Mouse (Mus musculus) neural tube, embryonic 14.5 days (tissue): ENCODE data around the gene Vwa8. TPM values are rescaled to one million over a fixed set of nuclear protein-coding genes. Genes with fewer than 3 reads are reported as not detected.

Source experiments
- ATAC-seq: fragments of 200-750 bp; cut with Nextera tagmentation; 2 replicates; pipeline ENCODE4 v1.8.0; 2017; ENCODE audit warnings: low read depth, mild to moderate bottlenecking, moderate TSS enrichment, moderate library complexity
- H3K27ac ChIP-seq: fragments of 300-500 bp; sonication (generic); 2 replicates; pipeline ENCODE4 v1.5.1; 2014; ENCODE audit warnings: low read depth, mild to moderate bottlenecking, control low read depth, low read length, moderate library complexity, mixed read lengths
- H3K27me3 ChIP-seq: fragments of 300-500 bp; sonication (generic); 2 replicates; pipeline ENCODE4 v1.6.1; 2014; ENCODE audit warnings: low read length; ENCODE audit not compliant: control insufficient read depth, insufficient read depth
- H3K36me3 ChIP-seq: fragments of 300-500 bp; sonication (generic); 2 replicates; pipeline ENCODE4 v1.6.1; 2014; ENCODE audit warnings: low read length, mixed read lengths; ENCODE audit not compliant: control insufficient read depth, insufficient read depth
- H3K4me1 ChIP-seq: fragments of 300-500 bp; sonication (generic); 2 replicates; pipeline ENCODE4 v1.6.1; 2014; ENCODE audit warnings: low read length; ENCODE audit not compliant: control insufficient read depth, insufficient read depth
- H3K4me2 ChIP-seq: fragments of 300-500 bp; sonication (generic); 2 replicates; pipeline ENCODE4 v1.6.1; 2014; ENCODE audit warnings: mild to moderate bottlenecking, low read depth, low read length, control low read depth
- H3K4me3 ChIP-seq: fragments of 300-500 bp; sonication (generic); 2 replicates; pipeline ENCODE4 v1.5.1; 2014; ENCODE audit warnings: low read depth, low read length, control low read depth, mixed read lengths
- H3K9ac ChIP-seq: fragments of 300-500 bp; sonication (generic); replicated peaks from 2 replicates; pipeline ENCODE4 v1.6.1; 2014; ENCODE audit warnings: low read depth, mild to moderate bottlenecking, control low read depth, low read length, mixed read lengths
- H3K9me3 ChIP-seq: fragments of 300-500 bp; sonication (generic); 2 replicates; pipeline ENCODE4 v1.6.1; 2016; ENCODE audit warnings: low read length; ENCODE audit not compliant: control insufficient read depth
- WGBS: fragments of 180-500 bp; shearing (Covaris S2); extraction: QIAGEN DNeasy Blood & Tissue Kit; methylation state at CpG from one replicate; pipeline ENCODE4 v1.1.7; 2014; 5-methylcytosine and 5-hydroxymethylcytosine counted together
- polyA plus RNA-seq: library from polyadenylated mRNA; unstranded; fragments of >200 nt; fragmentation: Nextera tagmentation; extraction: Ambion mirVana; gene quantifications from 2 replicates; pipeline ENCODE4 v1.2.1, GENCODE M21; 2014

Vwa8 gene
- polyA plus RNA-seq, 1 experiment from 2014 or later, result 8.7 TPM

- Histone ChIP-seq H3K9ac (no peak overlapping the region), H3K4me3 (no peak overlapping the region), H3K4me1 (0 out of 2 replicates have a peak, but pooled peaks cover 4% of the 10 kb centered on the region), H3K4me2 (no peak overlapping the region), H3K27ac (no peak overlapping the region), H3K27me3 (no peaks in the 10 kb centered on the region), H3K9me3 (no peaks in the 10 kb centered on the region), H3K36me3 (no peaks in the 10 kb centered on the region)
- ATAC-seq, result no peak
- WGBS, result 93% methylated on average over 8 of the region's 8 CpGs
These were observed 310.6 kb downstream of the Vwa8 start for GRCm38 (mm10) chr14:79159451-79159850.

GRCm38 (mm10) chr14:79160486-79160885 lies 311.6 kb downstream of the Vwa8 start:
- H3K9ac ChIP-seq, result no peak overlapping the region
- no peak overlapping the region for H3K4me2 ChIP-seq
- ATAC-seq, result no peak
- WGBS, result 87% methylated on average over 10 of the region's 10 CpGs
- H3K4me1 ChIP-seq, result 0 out of 2 replicates have a peak, but pooled peaks cover 4% of the 10 kb centered on the region
- H3K36me3 ChIP-seq, result no peaks in the 10 kb centered on the region
- H3K27me3 ChIP-seq, result no peaks in the 10 kb centered on the region
- peaks cover 3% of the 10 kb centered on the region; the same call in 1 of the 2 replicates for H3K9me3 ChIP-seq
- H3K4me3 ChIP-seq, result no peak overlapping the region
- no peak overlapping the region for H3K27ac ChIP-seq

- no peak overlapping the region for H3K4me3 ChIP-seq
- H3K9ac ChIP-seq, result no peak overlapping the region
- 89% methylated on average over 7 of the region's 7 CpGs for WGBS
- H3K36me3 ChIP-seq, result no peaks in the 10 kb centered on the region
- H3K27ac ChIP-seq, result no peak overlapping the region
- no peak for ATAC-seq
- H3K27me3 ChIP-seq, result no peaks in the 10 kb centered on the region
- peaks cover 3% of the 10 kb centered on the region; the same call in 1 of the 2 replicates for H3K9me3 ChIP-seq
- H3K4me1 ChIP-seq, result 0 out of 2 replicates have a peak, but pooled peaks cover 4% of the 10 kb centered on the region
- H3K4me2 ChIP-seq, result no peak overlapping the region
These were observed 312.1 kb downstream of the Vwa8 start for GRCm38 (mm10) chr14:79160966-79161365.

GRCm38 (mm10) chr14:79161741-79162140 lies 312.9 kb downstream of the Vwa8 start:
- Histone ChIP-seq H3K36me3 (no peaks in the 10 kb centered on the region), H3K4me1 (0 out of 2 replicates have a peak, but pooled peaks cover 4% of the 10 kb centered on the region), H3K27me3 (no peaks in the 10 kb centered on the region), H3K4me3 (no peak overlapping the region), H3K9me3 (peaks cover 3% of the 10 kb centered on the region; the same call in 1 of the 2 replicates), H3K9ac (no peak overlapping the region), H3K4me2 (no peak overlapping the region), H3K27ac (no peak overlapping the region)
- WGBS, result 91% methylated on average over 9 of the region's 9 CpGs
- ATAC-seq, result no peak

- Histone ChIP-seq H3K36me3 (no peaks in the 10 kb centered on the region), H3K27me3 (no peaks in the 10 kb centered on the region), H3K4me1 (no peaks in the 10 kb centered on the region), H3K4me3 (no peak overlapping the region), H3K4me2 (no peak overlapping the region), H3K27ac (no peak overlapping the region), H3K9ac (no peak overlapping the region), H3K9me3 (peaks cover 3% of the 10 kb centered on the region; the same call in 1 of the 2 replicates)
- ATAC-seq, result no peak
- WGBS, result 55% methylated on average over 9 of the region's 9 CpGs
These were observed 313.8 kb downstream of the Vwa8 start for GRCm38 (mm10) chr14:79162678-79163077.

- Histone ChIP-seq H3K4me2 (no peak overlapping the region), H3K4me1 (no peaks in the 10 kb centered on the region), H3K27ac (no peak overlapping the region), H3K9me3 (peaks cover 3% of the 10 kb centered on the region; the same call in 1 of the 2 replicates), H3K4me3 (no peak overlapping the region), H3K36me3 (no peaks in the 10 kb centered on the region), H3K27me3 (no peaks in the 10 kb centered on the region), H3K9ac (no peak overlapping the region)
- ATAC-seq, result no peak
- WGBS, result 55% methylated on average over 4 of the region's 4 CpGs
These were observed 315.5 kb downstream of the Vwa8 start for GRCm38 (mm10) chr14:79164334-79164733.

GRCm38 (mm10) chr14:79164925-79165324 lies 316.1 kb downstream of the Vwa8 start:
- H3K4me1 ChIP-seq, result no peaks in the 10 kb centered on the region
- 97% methylated on average over 2 of the region's 2 CpGs for WGBS
- ATAC-seq, result no peak
- no peaks in the 10 kb centered on the region for H3K27me3 ChIP-seq
- no peaks in the 10 kb centered on the region for H3K36me3 ChIP-seq
- no peak overlapping the region for H3K27ac ChIP-seq
- H3K4me2 ChIP-seq, result no peak overlapping the region
- H3K9me3 ChIP-seq, result peaks cover 3% of the 10 kb centered on the region; the same call in 1 of the 2 replicates
- H3K9ac ChIP-seq, result no peak overlapping the region
- H3K4me3 ChIP-seq, result no peak overlapping the region

- ATAC-seq, result no peak
- H3K4me2 ChIP-seq, result no peak overlapping the region
- 93% methylated on average over 4 of the region's 4 CpGs for WGBS
- H3K9ac ChIP-seq, result no peak overlapping the region
- no peak overlapping the region for H3K27ac ChIP-seq
- 0 out of 2 replicates have a peak, but pooled peaks cover 3% of the 10 kb centered on the region for H3K36me3 ChIP-seq
- H3K4me3 ChIP-seq, result no peak overlapping the region
- H3K27me3 ChIP-seq, result no peaks in the 10 kb centered on the region
- H3K9me3 ChIP-seq, result no peaks in the 10 kb centered on the region
- no peaks in the 10 kb centered on the region; the same call in 1 of the 2 replicates for H3K4me1 ChIP-seq
These were observed 325.7 kb downstream of the Vwa8 start for GRCm38 (mm10) chr14:79174526-79174925.

- Histone ChIP-seq H3K4me1 (peaks cover 3% of the 10 kb centered on the region; the same call in 1 of the 2 replicates), H3K36me3 (peaks cover 6% of the 10 kb centered on the region; the same call in 1 of the 2 replicates), H3K9ac (no peak overlapping the region), H3K4me3 (no peak overlapping the region), H3K4me2 (no peak overlapping the region), H3K9me3 (no peaks in the 10 kb centered on the region), H3K27ac (no peak overlapping the region), H3K27me3 (no peaks in the 10 kb centered on the region)
- ATAC-seq, result no peak
- 92% methylated on average over 7 of the region's 7 CpGs for WGBS
These were observed 328.9 kb downstream of the Vwa8 start for GRCm38 (mm10) chr14:79177754-79178153.
